Mouse (Mus musculus) NIH3T3 (cell line): ENCODE measurements at regions not wholly inside any gene's neighbourhood (a gene's known extent, or its start where the extent isn't known, plus 50 kb on each side); places are given as distances from the start of the nearest gene placed in this dataset.

Experiments used
- DNase-seq: peaks from one replicate; pipeline ENCODE4 v3.0.0-alpha.2; 2012; ENCODE audit warnings: low read depth

DNA sequence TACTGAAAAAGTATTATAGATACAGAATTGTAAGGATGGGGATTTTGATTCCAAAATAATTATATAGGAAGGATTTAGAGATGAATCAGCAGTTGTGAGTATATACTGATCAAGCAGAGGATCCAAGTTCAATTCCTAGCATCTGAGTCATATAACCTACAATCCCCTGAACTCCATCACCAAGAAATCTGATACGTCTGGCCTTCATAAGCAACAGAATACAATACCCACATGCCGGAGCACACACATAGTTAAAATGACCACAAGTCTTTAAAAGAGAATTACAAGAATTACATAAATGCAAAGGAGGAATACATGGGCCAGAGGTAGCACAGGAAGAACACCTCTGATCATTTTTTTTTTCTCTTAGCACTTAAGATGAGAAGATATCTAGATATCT lies 847.7 kb downstream of the D3Ertd751e start:
- DNase-seq = no peak

DNA sequence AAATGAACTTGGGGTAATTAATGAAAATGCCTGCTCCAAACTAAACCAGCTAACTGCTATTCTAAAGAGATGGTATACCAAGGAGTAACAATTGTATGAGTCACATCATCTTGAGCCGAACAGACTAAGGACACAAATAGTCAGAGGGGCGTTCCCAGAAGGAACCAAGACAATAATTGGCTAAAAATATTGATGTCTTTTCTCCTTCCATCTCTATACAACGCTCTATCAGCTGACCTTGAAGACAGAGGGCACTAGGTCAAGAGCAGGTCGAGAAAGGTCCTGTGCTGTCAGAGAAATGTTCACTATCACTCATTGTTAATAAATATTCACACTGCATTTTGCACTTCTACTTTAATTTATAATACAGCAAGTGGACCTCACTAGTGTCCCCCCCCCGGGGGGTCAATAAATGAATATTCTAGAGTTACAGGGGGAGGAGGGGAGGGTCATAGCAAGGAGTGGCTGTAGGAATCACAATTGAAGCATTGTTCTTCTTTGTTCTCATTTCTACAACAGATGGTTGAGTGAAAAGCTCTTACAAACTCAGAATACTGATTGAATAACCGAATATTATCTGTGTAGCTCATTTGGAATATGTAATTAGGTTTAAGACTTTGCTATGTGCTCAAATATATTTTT lies 851.5 kb downstream of the D3Ertd751e start:
- no peak for DNase-seq

DNA sequence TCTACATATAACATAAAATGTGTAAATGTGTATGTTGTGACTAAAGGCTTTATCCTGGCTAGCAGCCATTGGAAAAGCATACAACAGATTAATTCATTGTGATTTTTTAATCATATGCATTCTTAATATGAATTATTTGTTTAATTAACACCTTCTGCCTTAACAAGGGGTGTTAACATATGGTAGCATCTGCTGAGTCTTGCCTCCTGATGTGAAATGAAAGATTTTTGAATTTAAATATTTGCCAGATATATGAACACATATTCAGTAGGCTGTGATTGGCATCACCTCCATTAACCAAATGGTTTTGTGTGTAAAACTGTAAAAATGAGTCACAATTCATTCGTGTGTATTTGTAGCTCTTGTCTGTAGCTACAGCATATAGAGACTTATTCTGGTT lies 854.3 kb downstream of the D3Ertd751e start:
- no peak for DNase-seq
